Mouse (Mus musculus): ENCODE results near the gene Tdrd6.

The Tdrd6 gene

DNA sequence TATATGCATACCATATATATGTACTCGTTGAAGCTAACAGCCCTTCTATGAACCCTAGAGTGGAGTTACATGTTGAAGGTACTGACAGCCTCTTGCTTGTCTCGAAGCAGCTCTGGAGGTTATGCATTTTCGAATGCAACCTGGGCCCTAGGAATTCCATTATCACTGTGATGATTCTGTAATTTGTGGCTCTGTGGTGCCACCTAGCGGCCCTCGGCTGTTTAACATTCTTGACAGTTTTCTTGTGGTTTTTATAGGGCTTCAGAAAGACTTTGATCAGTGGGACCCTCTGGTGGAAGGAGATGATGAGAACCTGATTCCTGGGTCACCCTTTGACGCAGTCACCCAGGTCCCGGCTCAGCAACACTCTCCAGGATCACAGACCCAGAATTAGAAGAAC, 18.5 kb downstream of the Tdrd6 start:
- DNase-seq, result peak; percentile 53

DNA sequence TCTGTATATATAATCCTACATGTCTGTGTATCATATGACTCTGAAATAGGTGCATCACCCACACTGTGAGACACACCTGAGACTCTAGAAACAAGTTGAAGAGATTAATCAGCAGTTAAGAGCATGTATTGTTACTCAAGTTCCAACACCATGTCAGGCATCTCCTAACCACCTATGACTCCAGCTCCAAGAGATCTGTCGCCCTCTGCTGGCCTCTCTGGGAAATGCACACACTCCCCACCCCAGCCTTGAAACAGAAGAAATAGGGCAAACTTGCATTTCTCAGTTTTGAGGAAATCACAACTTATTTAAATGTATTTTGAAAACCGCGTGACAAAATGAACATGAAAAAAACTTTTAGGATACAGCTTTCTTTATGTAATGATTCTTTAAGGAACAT, 23.4 kb downstream of the Tdrd6 start:
- DNase-seq, result peak; percentile 85

DNA sequence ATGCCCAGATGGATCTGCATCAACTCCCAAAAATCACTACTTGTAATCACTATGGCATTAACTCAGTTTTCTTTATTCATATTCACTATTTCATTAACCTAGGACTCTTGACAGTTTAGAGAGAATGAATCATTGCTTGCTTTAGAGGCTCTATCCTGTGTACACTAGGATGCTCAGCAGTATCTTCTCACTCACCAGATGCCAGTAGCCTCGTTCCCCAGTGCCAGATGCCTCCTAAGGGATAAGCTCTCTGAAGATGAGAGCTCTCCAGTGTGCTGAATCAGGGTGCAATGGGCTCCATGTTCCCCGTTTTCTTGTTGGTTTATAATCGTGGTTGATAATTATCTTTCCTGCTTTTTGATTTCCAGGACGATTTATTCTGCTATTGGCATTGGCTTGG, 31.4 kb downstream of the Tdrd6 start:
- DNase-seq, result no peak

DNA sequence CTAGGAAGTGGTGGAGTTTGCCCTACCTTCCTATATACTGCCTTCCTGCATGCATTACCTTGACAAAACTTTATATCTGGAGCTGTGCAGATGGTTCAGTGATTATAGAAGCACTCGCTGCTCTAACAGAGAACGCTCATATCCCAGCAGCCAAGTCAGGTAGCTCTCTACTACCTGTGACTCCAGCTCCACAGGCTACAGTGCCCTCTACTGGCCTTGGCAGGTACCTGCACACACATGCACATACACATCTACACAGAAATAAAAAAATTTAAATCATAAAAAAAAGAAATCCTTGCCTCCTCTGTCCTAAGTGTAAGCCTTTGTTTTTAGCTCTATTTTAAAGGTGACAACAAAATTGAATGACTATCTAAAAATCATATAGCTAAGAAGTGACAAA, 32.4 kb downstream of the Tdrd6 start:
- no peak for DNase-seq

DNA sequence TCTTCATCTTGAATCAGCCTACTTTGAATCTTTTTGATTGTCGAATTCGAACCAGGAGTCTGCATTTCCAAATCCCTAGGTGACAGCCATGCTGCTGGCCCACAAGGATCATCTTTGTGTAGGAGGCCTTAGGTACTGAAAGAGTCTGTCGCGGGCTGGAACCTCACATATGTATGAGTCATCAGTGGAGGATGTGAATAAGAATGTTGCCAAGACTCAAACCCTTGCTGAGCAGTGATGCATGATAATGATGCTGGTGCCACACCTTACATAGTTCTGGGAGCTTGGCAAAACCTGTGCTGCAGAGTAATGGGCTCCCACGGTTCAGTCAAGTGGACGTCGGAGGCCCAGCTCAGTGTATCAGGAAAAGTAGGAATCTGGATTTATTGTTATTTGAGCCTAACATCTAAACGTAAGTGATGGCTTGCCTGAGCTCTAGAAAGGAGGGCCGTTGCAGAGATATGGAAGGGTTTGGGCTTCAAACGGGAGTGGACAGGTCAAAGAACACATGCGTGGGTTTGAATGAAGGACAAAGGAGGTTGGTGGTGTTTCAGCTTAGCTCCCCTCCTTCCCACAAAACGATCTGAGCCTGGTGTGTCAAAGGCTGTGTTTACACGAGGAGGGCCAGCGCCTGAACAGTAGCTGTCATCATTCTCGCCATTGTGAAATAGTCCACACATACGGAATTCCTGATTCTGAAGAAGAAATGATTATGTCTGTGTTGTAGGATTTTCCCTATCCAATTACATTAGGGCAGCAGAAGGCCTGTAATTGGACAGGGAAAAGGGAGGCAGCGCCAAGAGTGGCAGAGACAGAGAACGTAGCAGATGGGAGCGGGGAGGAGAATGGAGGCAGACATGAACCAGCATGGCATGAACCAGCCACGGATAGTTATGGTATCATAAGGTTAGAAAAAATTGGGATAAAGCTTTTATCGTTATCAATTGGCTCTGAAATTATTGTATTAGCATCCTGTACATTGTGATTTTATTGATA, 37.5 kb downstream of the Tdrd6 start:
- no peak for DNase-seq

DNA sequence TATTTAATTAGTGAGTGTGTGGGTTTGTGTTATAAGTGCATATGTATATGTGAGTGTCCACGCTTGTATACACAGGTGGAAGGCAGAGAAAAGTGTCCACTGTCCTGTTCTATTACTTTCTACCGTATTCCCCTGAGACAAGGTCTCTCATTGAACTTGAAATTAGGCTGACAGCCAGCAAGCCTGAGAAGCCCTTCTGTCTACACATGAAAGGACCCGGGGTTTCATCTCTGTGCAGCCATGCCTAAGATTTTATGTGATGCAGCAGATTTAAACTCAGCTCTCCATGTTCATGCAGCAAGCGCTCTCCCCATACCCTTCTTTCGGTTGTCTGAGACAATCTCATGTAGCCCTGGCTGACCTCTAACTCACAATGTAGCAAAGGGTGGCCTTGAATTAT, 39.6 kb downstream of the Tdrd6 start:
- no peak for DNase-seq

DNA sequence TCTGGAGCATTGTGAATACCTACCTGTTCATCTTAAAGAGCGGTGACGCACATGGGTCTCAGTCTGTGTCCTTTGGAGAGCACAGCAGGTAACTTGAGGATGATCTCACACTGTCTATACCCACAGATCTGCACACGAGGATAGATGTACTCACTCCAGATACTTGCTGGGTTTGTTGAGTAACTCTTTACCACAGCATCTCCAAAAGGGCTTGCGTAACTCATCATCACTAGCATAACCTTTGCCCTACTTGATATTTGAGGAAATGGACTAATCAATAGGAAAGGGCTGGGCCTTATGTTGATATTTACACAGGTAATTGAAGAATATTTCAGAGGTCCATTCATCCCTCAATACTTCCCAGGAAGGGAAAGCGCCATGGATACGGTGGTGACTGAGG, 40.3 kb downstream of the Tdrd6 start:
- DNase-seq, result no peak

DNA sequence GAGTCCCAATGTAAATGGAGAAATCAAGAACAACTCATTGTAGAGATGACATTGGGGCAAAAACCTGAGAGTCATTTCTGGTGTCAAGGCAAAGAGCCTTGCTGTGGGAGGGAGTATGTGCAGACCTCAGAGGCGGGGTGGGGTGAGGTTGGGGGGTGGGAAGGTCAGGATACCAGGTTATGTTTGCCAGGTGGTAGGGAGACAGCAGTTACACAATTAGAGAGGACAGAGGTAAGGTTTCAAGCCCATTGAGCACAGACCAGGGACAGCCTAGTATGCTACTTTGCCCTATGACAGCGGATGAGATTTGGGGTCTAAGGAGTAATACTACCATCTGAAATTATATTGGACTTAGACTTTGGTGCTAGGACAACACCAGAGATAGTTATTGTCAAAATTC, 42.8 kb downstream of the Tdrd6 start:
- no peak for DNase-seq

DNA sequence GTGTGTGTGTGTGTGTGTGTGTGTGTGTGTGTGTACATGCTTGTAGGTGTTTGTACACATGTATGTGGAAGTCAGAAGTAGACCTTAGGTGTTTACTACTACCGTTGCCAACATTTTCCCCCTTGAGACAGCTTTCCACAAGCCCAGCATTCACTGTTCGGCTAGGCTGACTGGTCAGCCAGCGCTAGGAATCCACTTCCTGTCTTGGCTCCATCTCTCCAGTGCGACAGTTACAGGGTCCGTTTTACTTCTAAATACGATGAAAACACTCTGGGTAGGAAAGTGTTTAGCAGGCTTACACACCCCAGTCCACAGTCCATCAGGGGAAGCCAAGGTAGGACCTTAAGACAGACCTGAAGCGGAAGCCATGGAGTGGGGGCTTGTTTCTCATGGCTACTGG, 45.3 kb downstream of the Tdrd6 start:
- DNase-seq, result no peak

DNA sequence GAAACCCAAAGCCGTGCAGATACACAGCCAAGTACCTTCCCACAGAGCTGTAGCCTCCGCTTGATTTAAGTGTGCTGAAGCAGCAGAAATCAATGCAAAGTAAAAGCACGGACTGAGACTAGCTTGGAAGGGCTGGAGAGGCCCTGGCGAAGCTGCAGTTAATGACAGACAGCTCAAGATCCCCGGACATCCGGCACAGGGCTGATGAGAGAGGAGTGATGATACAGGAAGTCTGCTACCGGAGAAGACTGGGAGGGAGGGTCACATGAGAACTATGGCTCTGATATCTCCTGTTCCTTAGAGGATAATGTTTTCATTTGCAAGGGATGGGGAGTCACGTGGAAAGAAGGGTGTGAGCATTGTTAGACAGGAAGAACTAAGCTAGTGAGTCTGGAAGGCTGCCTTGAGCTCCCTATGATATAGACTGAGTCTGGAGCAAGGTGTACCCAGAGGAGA, 49.1 kb downstream of the Tdrd6 start:
- DNase-seq, result peak; percentile 31

DNA sequence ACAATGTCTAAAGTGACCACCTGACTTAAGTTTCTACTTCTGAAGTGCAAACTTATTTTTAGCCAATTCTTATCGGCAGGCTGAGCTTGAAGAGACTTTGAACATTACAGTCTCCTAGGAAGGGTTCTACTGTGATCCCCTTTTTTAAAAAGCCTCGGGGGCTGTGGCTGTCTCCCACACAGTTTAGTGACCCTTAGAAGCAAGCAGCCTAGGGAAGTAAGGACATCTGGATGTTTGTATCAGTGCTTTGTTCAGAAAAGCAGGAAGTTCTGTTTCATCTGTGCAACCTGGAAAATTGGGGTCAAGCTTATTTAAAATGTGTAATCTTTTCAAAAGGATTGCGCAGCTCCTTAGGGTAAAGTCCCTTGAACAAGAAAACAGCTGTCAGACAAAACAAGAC, 49.6 kb downstream of the Tdrd6 start:
- no peak for DNase-seq

DNA sequence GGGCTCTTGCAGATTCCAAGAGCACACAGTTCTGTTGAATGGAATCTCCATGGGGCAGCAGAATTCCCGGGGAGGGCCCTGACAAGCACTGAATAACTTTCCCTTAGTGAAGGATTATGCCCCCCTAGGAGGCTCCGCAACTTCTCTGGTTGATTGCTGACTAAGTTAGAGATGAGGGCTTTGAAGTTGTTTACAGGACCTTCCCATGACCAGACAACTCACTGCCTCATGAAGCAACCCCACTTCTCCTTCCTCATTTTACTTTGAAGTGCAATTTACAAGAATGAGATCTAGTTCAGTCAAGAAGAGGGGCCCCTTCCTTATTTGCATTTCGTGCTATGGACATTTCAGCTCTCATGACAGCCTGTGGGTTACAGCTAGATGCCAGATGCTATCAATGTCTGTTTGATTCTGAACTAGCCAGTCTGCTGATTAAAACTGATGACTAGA, 56.5 kb downstream of the Tdrd6 start:
- no peak for DNase-seq

DNA sequence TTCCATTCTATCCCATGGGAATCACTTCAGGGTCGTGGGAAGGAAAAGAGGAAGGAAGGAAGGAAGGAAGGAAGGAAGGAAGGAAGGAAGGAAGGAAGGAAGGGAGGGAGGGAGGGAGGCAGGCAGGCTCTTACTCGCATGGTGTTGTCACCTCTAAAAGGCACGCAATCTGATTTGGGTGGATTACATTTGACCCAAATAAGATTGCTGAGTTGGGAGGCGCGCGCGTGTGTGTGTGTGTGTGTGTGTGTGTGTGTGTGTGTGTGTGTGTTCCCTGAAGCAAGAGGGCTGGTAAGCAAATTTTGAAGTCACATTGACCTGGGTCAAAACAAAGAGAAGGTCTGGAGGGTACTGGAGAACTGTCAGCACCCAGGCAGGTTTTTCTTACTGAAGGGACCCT, 60.8 kb downstream of the Tdrd6 start:
- no peak for DNase-seq

DNA sequence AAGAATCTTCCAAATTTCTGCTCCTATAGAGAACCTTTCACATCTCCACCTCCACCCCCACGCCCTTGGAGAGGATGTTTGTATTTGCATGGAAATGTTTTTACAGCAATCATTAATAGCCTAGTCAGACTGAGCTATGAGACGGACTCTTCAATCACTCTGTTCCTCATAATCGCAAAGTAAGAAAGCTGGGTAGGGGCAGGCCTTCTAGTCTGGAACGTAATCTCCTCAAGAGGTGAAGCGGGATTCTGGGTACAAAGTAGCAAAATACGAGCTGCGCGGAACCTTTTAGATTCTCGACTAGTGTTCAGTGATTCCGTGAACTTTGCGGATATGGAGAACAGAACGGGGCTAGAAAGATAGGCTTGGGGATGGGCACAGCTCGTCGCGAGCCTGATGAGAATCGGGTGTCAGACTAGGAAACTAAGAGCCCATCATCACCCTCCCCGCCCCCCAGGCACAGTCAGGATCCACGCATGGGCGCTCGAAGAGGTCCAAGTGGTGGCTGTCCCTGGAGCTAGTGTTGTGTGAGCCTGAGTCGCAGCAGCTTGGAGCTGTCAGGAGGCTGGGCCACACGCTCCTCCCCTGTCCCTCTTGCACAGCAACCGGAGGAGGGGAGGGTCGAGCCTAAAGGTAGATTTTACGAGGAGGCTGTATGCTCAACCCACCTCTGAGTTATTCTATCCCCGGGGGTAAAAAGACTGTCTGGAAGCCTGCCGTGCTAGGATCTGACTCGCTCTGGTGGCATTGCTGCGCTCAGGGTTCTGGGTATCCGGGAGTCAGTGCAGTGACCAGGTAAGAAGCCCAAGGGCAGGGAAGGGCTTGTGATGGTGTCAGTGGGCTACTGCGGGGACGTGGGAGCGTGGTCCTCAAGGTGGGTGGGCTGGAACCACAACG, 61.9 kb downstream of the Tdrd6 start, which contains the start of gene Pla2g7:
Gene Pla2g7, plus strand, starts transcription at position 107 of the 897 bp plus-strand sequence.
- peak; percentile 24 for DNase-seq

DNA sequence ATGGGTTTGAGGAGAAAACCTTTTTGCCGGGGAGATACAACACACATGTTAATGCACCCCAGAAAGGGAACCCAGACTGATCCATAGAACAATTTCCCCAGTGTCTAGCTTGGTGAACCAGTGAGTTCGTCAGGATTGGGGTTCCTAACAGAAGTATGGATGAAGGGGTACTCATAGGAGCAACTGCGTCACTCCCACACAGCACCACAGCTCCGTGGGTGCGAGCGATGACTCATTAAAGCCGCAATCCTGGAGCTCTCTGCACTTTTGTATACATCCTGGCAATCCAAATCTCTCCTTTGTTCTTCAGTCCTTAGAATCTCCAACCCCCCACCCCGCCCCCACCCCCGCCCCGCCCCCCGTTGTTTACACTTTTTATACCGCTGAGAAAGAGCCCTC, 62.5 kb downstream of the Tdrd6 start:
- DNase-seq, result no peak
